Mouse (Mus musculus): Measurements from ENCODE around the gene Car14. TPM values are rescaled to one million over a fixed set of nuclear protein-coding genes. Genes with fewer than 3 reads are reported as not detected.

Gene Car14
- polyA plus RNA-seq, 1 experiment from 2014 or later, result 10.6 TPM

DNA sequence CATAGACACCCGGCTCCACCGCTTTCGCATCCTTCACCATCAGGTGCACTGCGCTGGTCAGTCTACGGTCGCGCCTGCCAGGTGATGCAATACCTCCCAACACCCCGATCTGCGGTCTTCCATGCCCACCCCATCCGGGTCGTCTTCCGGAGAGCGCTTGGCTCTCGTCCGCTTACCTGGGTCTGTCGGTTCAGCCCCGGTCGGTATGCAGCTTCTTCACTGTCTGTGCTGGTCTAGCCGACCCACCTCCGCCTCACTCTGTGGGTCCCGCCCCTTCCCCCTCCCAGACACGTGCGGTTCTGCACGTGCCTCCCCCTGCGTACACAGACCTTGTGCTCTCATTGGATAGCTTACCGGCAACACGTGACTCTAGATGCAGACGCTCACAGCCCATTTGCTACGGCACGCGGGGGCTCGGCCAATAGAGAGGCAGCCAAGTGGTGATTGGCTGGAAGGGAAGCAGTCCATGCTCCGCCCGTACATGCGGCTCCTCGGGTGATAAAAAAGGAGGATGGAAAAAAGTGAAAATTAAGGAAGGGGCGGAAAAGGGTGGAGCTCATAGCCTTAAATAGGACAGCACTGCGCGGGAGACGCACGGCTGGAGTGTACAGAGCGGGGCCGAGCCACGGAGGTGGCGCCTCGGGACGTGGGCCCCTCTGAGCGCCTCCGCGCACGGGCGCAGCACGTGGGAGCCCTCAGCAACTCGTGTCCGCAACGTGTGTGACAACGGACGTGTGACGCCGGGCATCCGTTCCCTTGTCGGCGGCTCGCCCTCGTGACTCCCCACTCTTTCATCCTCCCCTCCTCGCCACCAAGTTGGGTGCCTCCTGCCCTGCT lies 22.3 kb downstream of the Car14 start, which contains the start of gene Ciart:
TSS of gene Ciart (minus strand) at position 273 of the 837 bp plus-strand sequence.
- peak; percentile 100 for ATAC-seq (replicated peaks)
- Histone ChIP-seq H3K4me2 (peak within 1 kb of the TSS; percentile 99), H3K27ac (no peak within 1 kb of the TSS), H3K9ac (peak within 1 kb of the TSS; percentile 53), H3K4me3 (peak within 1 kb of the TSS; percentile 51), H3K4me1 (peaks cover 16% of the 10 kb centered on the region), H3K36me3 (replicated peaks) (no peaks in the 10 kb centered on the region), H3K9me3 (no peaks in the 10 kb centered on the region), H3K27me3 (replicated peaks) (0 out of 2 replicates have a peak, but pooled peaks cover 6% of the 10 kb centered on the region)
- under 1% methylated on average over 60 of the region's 66 CpGs for WGBS

DNA sequence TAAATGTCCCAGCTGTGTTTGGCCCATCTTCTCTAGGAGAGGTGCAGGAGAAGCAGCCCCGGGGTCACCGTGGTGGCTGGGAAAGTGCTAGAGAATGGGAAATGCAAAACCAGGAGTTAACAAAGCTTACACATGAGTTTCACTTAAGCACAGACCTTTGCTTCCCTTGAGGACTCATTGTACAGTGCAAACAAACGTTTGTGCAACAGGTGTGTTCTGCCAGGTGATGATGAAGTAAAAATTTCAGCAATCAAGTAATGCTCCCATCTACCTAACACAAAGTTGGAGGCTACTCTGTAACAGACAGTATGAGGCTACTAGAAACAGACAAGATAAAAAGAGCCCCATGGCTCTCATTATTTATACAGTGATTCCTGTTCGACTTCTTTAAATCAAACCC lies 25.4 kb downstream of the Car14 start:
- Histone ChIP-seq H3K4me3 (no peak overlapping the region), H3K4me1 (peaks cover 16% of the 10 kb centered on the region), H3K4me2 (no peak overlapping the region), H3K9ac (no peak overlapping the region), H3K27ac (no peak overlapping the region), H3K36me3 (replicated peaks) (no peaks in the 10 kb centered on the region), H3K9me3 (no peaks in the 10 kb centered on the region), H3K27me3 (replicated peaks) (0 out of 2 replicates have a peak, but pooled peaks cover 6% of the 10 kb centered on the region)
- no peak for ATAC-seq (replicated peaks)
- 90% methylated on average over 4 of the region's 4 CpGs for WGBS

- ATAC-seq (replicated peaks), result no peak
- no peaks in the 10 kb centered on the region for H3K27me3 ChIP-seq (replicated peaks)
- H3K36me3 ChIP-seq (replicated peaks), result 0 out of 2 replicates have a peak, but pooled peaks cover 5% of the 10 kb centered on the region
- H3K4me1 ChIP-seq, result peaks cover 20% of the 10 kb centered on the region
- no peak overlapping the region for H3K27ac ChIP-seq
- peak overlapping the region; percentile 62; the same call in 1 of the 2 replicates for H3K9ac ChIP-seq
- H3K4me3 ChIP-seq, result peak overlapping the region; percentile 73
- no peaks in the 10 kb centered on the region for H3K9me3 ChIP-seq
- H3K4me2 ChIP-seq, result peak overlapping the region; percentile 83
- 76% methylated on average over 7 of the region's 7 CpGs for WGBS
Observed at GRCm38 (mm10) chr3:95872048-95872447, 32.4 kb downstream of the Car14 start.

DNA sequence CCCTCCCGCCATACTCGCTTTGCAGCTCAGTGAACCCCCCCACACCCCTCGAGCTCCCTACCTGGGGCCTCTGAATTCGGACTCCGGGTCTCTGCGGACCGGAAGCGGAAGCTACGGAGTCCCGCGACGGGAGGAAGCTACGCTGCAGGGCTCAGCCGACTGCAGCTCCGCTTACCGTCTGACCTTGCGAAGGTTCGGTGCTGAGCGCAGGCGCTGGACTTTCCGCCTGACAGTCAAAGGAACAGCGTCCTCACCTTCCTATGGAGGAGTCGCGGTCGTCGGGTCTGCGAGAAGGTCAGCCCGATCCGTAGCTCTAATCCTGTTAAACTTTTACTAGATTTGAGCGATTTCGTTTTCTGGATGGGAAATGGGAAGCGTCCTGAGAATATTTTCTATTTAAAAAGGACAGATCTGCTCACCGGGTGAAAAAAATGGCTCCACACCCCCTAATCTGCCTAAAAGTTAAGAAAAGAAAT lies 33.1 kb downstream of the Car14 start, which contains the start of gene Mrps21:
TSS of gene Mrps21 (minus strand) at position 128 of the 476 bp plus-strand sequence.
- H3K4me2 ChIP-seq, result peak within 1 kb of the TSS; percentile 83
- no peaks in the 10 kb centered on the region for H3K27me3 ChIP-seq (replicated peaks)
- peak; percentile 95 for ATAC-seq (replicated peaks)
- H3K36me3 ChIP-seq (replicated peaks), result 0 out of 2 replicates have a peak, but pooled peaks cover 8% of the 10 kb centered on the region
- WGBS, result under 1% methylated on average over 33 of the region's 33 CpGs
- peaks cover 20% of the 10 kb centered on the region for H3K4me1 ChIP-seq
- H3K9ac ChIP-seq, result peak within 1 kb of the TSS; percentile 62
- H3K27ac ChIP-seq, result peak within 1 kb of the TSS; percentile 84
- no peaks in the 10 kb centered on the region for H3K9me3 ChIP-seq
- peak within 1 kb of the TSS; percentile 73 for H3K4me3 ChIP-seq

DNA sequence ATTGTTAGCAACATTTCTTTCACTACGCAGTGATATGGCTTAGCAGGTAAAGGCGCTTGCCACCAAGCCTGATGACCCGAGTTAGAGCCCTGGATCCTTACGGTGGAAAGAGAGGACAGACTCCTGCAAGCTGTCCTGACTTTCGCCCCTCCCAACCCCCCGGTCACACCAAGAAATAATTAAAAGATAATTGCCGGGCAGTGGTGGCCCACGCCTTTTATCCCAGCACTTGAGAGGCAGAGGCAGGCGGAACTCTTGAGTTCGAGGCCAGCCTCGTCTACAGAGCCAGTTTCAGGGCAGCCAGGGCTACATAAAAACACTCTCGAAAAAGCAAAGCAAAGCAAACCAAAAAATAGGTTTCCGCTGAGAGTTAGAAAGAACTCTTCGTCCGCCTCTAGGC lies 33.5 kb downstream of the Car14 start:
- H3K9ac ChIP-seq, result peak overlapping the region; percentile 62
- H3K4me2 ChIP-seq, result peak overlapping the region; percentile 83
- H3K4me1 ChIP-seq, result peaks cover 20% of the 10 kb centered on the region
- H3K4me3 ChIP-seq, result peak overlapping the region; percentile 73
- peak overlapping the region; percentile 84 for H3K27ac ChIP-seq
- ATAC-seq (replicated peaks), result peak; percentile 10; the same call in 1 of the 2 replicates
- WGBS, result 6% methylated on average over 15 of the region's 15 CpGs
- H3K9me3 ChIP-seq, result no peaks in the 10 kb centered on the region
- no peaks in the 10 kb centered on the region for H3K27me3 ChIP-seq (replicated peaks)
- H3K36me3 ChIP-seq (replicated peaks), result 0 out of 2 replicates have a peak, but pooled peaks cover 8% of the 10 kb centered on the region

GRCm38 (mm10) chr3:95867408-95867807 lies 37.1 kb downstream of the Car14 start:
- peaks cover 15% of the 10 kb centered on the region for H3K4me1 ChIP-seq
- no peak for ATAC-seq (replicated peaks)
- H3K9me3 ChIP-seq, result no peaks in the 10 kb centered on the region
- WGBS, result 93% methylated on average over 2 of the region's 2 CpGs
- H3K4me2 ChIP-seq, result no peak overlapping the region
- no peak overlapping the region for H3K4me3 ChIP-seq
- no peak overlapping the region for H3K9ac ChIP-seq
- H3K27me3 ChIP-seq (replicated peaks), result no peaks in the 10 kb centered on the region
- peaks cover 19% of the 10 kb centered on the region; the same call in 1 of the 2 replicates for H3K36me3 ChIP-seq (replicated peaks)
- H3K27ac ChIP-seq, result no peak overlapping the region

- H3K9me3 ChIP-seq, result no peaks in the 10 kb centered on the region
- H3K4me2 ChIP-seq, result no peak overlapping the region
- H3K27me3 ChIP-seq (replicated peaks), result no peaks in the 10 kb centered on the region
- H3K36me3 ChIP-seq (replicated peaks), result peaks cover 19% of the 10 kb centered on the region; the same call in 1 of the 2 replicates
- 87% methylated on average over 5 of the region's 5 CpGs for WGBS
- H3K27ac ChIP-seq, result no peak overlapping the region
- no peak for ATAC-seq (replicated peaks)
- H3K9ac ChIP-seq, result no peak overlapping the region
- H3K4me1 ChIP-seq, result peaks cover 9% of the 10 kb centered on the region
- H3K4me3 ChIP-seq, result no peak overlapping the region
Observed at GRCm38 (mm10) chr3:95866071-95866470, 38.4 kb downstream of the Car14 start.

DNA sequence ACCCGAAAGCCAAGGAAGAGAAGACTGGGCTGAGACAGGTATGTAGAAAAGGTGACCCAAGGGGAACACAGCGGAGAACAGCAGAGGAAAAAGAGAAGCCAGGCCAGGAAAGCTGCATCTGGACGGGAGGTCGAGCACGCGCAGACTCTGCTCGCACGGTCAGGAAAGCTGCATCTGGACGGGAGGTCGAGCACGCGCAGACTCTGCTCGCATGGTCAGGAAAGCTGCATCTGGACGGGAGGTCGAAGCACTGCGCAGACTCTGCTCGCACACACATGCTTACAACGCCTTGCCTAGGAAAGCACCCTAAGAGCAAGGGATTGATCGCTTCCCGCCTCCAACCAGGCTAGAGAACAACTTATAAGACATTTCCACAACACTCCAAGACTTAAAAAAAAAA lies 38.9 kb downstream of the Car14 start:
- Histone ChIP-seq H3K4me2 (no peak overlapping the region), H3K27ac (no peak overlapping the region), H3K4me1 (peaks cover 5% of the 10 kb centered on the region), H3K9me3 (no peaks in the 10 kb centered on the region), H3K27me3 (replicated peaks) (no peaks in the 10 kb centered on the region), H3K36me3 (replicated peaks) (peaks cover 19% of the 10 kb centered on the region; the same call in 1 of the 2 replicates), H3K4me3 (no peak overlapping the region), H3K9ac (no peak overlapping the region)
- ATAC-seq (replicated peaks), result no peak
- WGBS, result 96% methylated on average over 20 of the region's 20 CpGs

GRCm38 (mm10) chr3:95865050-95865449 lies 39.4 kb downstream of the Car14 start:
- Histone ChIP-seq H3K27me3 (replicated peaks) (no peaks in the 10 kb centered on the region), H3K9ac (no peak overlapping the region), H3K36me3 (replicated peaks) (peaks cover 19% of the 10 kb centered on the region; the same call in 1 of the 2 replicates), H3K9me3 (no peaks in the 10 kb centered on the region), H3K4me1 (no peaks in the 10 kb centered on the region; the same call in 1 of the 2 replicates), H3K4me3 (no peak overlapping the region), H3K27ac (no peak overlapping the region), H3K4me2 (no peak overlapping the region)
- no peak for ATAC-seq (replicated peaks)
- WGBS, result 94% methylated on average over 5 of the region's 5 CpGs

DNA sequence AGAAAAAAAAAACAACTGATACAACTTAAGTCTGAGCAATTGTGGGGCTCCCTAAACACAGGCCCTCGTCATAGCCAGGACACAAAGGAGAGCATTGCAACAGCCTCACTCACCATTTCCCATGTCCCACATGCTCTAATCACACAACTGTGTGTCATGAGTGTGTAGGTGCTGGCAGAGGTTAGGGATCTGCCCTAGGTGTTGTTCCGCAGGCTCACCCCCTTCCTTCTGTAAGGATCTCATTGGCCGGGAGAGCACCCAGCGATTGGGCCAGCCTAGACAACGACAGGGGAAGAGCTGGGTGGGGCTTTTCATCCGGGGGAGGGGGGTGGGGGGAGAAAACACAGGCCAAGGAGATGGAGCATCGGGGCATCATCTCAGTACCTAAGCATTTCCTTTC lies 40.9 kb downstream of the Car14 start:
- peaks cover 19% of the 10 kb centered on the region; the same call in 1 of the 2 replicates for H3K36me3 ChIP-seq (replicated peaks)
- no peak overlapping the region for H3K4me3 ChIP-seq
- WGBS, result 81% methylated on average over 7 of the region's 7 CpGs
- no peak overlapping the region for H3K9ac ChIP-seq
- no peak overlapping the region for H3K27ac ChIP-seq
- H3K9me3 ChIP-seq, result no peaks in the 10 kb centered on the region
- ATAC-seq (replicated peaks), result no peak
- no peaks in the 10 kb centered on the region for H3K27me3 ChIP-seq (replicated peaks)
- no peak overlapping the region for H3K4me2 ChIP-seq
- no peaks in the 10 kb centered on the region for H3K4me1 ChIP-seq

GRCm38 (mm10) chr3:95861796-95862195 lies 42.7 kb downstream of the Car14 start:
- 34% methylated on average over 2 of the region's 2 CpGs for WGBS
- no peak overlapping the region for H3K4me2 ChIP-seq
- no peak for ATAC-seq (replicated peaks)
- no peak overlapping the region for H3K4me3 ChIP-seq
- H3K4me1 ChIP-seq, result no peaks in the 10 kb centered on the region
- no peak overlapping the region for H3K27ac ChIP-seq
- H3K36me3 ChIP-seq (replicated peaks), result peaks cover 11% of the 10 kb centered on the region; the same call in 1 of the 2 replicates
- H3K9me3 ChIP-seq, result no peaks in the 10 kb centered on the region
- no peaks in the 10 kb centered on the region for H3K27me3 ChIP-seq (replicated peaks)
- H3K9ac ChIP-seq, result no peak overlapping the region

- WGBS, result 77% methylated on average over 10 of the region's 10 CpGs
- H3K9me3 ChIP-seq, result no peaks in the 10 kb centered on the region
- no peak overlapping the region for H3K9ac ChIP-seq
- H3K36me3 ChIP-seq (replicated peaks), result peaks cover 11% of the 10 kb centered on the region; the same call in 1 of the 2 replicates
- H3K4me2 ChIP-seq, result no peak overlapping the region
- no peak overlapping the region for H3K27ac ChIP-seq
- H3K27me3 ChIP-seq (replicated peaks), result no peaks in the 10 kb centered on the region
- no peak for ATAC-seq (replicated peaks)
- H3K4me1 ChIP-seq, result peaks cover 3% of the 10 kb centered on the region
- H3K4me3 ChIP-seq, result no peak overlapping the region
Observed at GRCm38 (mm10) chr3:95861216-95861615, 43.3 kb downstream of the Car14 start.
